Mouse (Mus musculus): ENCODE results near the gene B4galt5.

DNA sequence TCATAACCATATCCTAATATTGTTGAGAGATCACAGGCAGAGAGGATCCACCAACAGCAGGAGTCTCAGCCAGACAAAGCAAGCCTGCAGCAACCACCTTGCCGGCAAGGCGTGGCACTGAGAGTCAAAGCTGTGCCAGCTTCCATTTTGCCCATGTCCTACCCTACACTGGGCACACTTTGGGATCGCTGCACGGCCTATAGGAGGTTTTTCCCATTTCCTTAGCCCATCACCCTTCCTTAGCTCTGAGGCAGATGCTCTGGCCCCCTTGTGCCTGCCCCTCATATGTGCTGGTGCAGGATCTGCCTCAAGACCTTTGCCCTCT, 68.0 kb downstream of the B4galt5 start:
- TF ChIP-seq CTCF (IDR thresholded peaks at IDR 0.05; ENCODE audit: borderline replicate concordance, insufficient read depth, low read depth, low read length) (no peak), POLR2A (IDR thresholded peaks at IDR 0.05; ENCODE audit: borderline replicate concordance, insufficient read depth, low read length) (no peak)
